Mouse (Mus musculus) liver, embryonic 14.5 days (tissue): ENCODE data around the gene Anxa4. TPM values are rescaled to one million over a fixed set of nuclear protein-coding genes. Genes with fewer than 3 reads are reported as not detected.

Source experiments
- ATAC-seq: fragments of 200-750 bp; cut with Nextera tagmentation; 2 replicates; pipeline ENCODE4 v1.8.0; 2017; ENCODE audit warnings: moderate number of reproducible peaks, mild to moderate bottlenecking, moderate library complexity; ENCODE audit not compliant: insufficient read depth
- DNase-seq, 3 experiments: peaks; one replicate each; pipeline ENCODE4 v3.0.0-alpha.2; 2012 to 2013; ENCODE audit warnings: low read depth in 3 of 3, low spot score in 3 of 3
- H3K27ac ChIP-seq: fragments of 300-500 bp; sonication (generic); 2 replicates; pipeline ENCODE4 v1.5.1; 2014; ENCODE audit warnings: moderate library complexity, mild to moderate bottlenecking, control low read depth, inconsistent platforms
- H3K27me3 ChIP-seq: fragments of 300-500 bp; sonication (generic); 2 replicates; pipeline ENCODE4 v1.6.1; 2014; ENCODE audit warnings: mild to moderate bottlenecking, low read length, moderate library complexity; ENCODE audit not compliant: control insufficient read depth, insufficient read depth
- H3K36me3 ChIP-seq: fragments of 300-500 bp; sonication (generic); replicated peaks from 2 replicates; pipeline ENCODE4 v1.6.1; 2014; ENCODE audit warnings: low read depth; ENCODE audit not compliant: control insufficient read depth, insufficient read depth
- H3K4me1 ChIP-seq, 2 experiments: fragments of 200-500 bp in 1 of 2; fragments of 300-500 bp in 1 of 2; sonication (generic) in 1 of 2; replicated peaks; 2 replicates each; pipeline ENCODE4 v1.6.1; 2012 to 2014; ENCODE audit warnings: antibody characterized with exemption in 1 of 2, inconsistent platforms in 1 of 2, low read length in 1 of 2; ENCODE audit not compliant: control insufficient read depth in 2 of 2, insufficient read depth in 2 of 2
- H3K4me2 ChIP-seq: fragments of 300-500 bp; sonication (generic); 2 replicates; pipeline ENCODE4 v1.6.1; 2014; ENCODE audit warnings: low read depth, mild to moderate bottlenecking, control low read depth, moderate library complexity
- H3K4me3 ChIP-seq, 2 experiments: fragments of 200-500 bp in 1 of 2; fragments of 300-500 bp in 1 of 2; sonication (generic) in 1 of 2; 2 replicates each; pipeline ENCODE4 v1.5.1; 2012 to 2014; ENCODE audit warnings: low read depth in 2 of 2, low read length in 2 of 2, mild to moderate bottlenecking in 2 of 2, control low read depth in 1 of 2, inconsistent platforms in 1 of 2, moderate library complexity in 1 of 2; ENCODE audit not compliant: insufficient read depth in 1 of 2
- H3K9ac ChIP-seq: fragments of 300-500 bp; sonication (generic); replicated peaks from 2 replicates; pipeline ENCODE4 v1.6.1; 2014; ENCODE audit warnings: mild to moderate bottlenecking, control low read depth, moderate library complexity
- H3K9me3 ChIP-seq: fragments of 300-500 bp; sonication (generic); 2 replicates; pipeline ENCODE4 v1.6.1; 2016; ENCODE audit warnings: low read length, mixed read lengths; ENCODE audit not compliant: control insufficient read depth
- CTCF ChIP-seq: IDR thresholded peaks from 2 replicates; pipeline ENCODE4 v1.5.1; 2016; ENCODE audit warnings: antibody characterized with exemption, low read depth, control low read depth
- EP300 ChIP-seq: IDR thresholded peaks from 2 replicates; pipeline ENCODE4 v1.6.1; 2016; ENCODE audit warnings: antibody characterized with exemption, low read depth
- WGBS: fragments of 180-500 bp; shearing (Covaris S2); extraction: QIAGEN DNeasy Blood & Tissue Kit; methylation state at CpG from one replicate; pipeline ENCODE4 v1.1.7; 2014; ENCODE audit not compliant: insufficient replicate concordance; 5-methylcytosine and 5-hydroxymethylcytosine counted together
- polyA plus RNA-seq, 2 experiments: library from polyadenylated mRNA; depleted of rRNA in 1 of 2; stranded (reverse) in 1 of 2; unstranded in 1 of 2; fragments of >200 nt; fragmentation: Nextera tagmentation in 1 of 2; extraction: Ambion mirVana in 1 of 2; gene quantifications; 2 replicates each; pipeline versions ENCODE4 v1.2.1 to v1.2.3; 2012 to 2014

Anxa4 gene
- polyA plus RNA-seq, 2 experiments = 16.4 to 29.4 TPM

DNA sequence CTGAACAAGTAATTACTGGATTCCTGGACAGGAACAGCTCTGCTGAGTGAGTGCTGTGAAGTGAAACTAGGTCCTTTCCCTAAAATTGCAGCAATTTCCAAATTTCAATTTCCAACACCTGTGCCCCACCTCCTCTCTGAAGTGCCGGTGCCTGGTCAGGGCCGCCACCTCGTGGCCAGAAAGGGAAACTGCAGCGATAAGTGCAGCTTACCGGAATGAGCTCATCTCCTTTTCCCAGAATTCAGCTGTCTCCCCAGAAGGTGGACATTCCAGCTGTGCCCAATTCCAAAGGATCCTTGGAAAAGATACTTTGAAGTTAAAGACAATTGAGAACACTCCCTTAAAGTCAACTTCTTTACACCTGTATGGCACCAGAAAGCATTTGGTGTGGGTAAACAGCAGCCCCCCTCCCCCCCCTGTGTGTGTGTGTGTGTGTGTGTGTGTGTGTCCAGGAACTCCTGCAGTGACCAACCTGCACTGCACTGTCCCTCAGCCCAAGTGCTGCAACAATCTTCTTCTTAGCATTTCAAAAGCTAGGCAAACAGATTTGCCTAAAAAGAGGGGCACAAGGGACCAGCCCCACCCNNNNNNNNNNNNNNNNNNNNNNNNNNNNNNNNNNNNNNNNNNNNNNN, 13.2 kb upstream of the Anxa4 start:
- WGBS = 0% methylated on average over 5 of the region's 5 CpGs
- Histone ChIP-seq H3K9me3 (no peaks in the 10 kb centered on the region), H3K9ac (no peak overlapping the region), H3K4me3 (no peak overlapping the region), H3K4me1 (no peaks in the 10 kb centered on the region), H3K36me3 (no peaks in the 10 kb centered on the region), H3K4me2 (no peak overlapping the region), H3K27me3 (no peaks in the 10 kb centered on the region), H3K27ac (no peak overlapping the region)
- TF ChIP-seq EP300 = no peak
- peak; percentile 98 for TF ChIP-seq CTCF
- DNase-seq (no peak), ATAC-seq (no peak)

DNA sequence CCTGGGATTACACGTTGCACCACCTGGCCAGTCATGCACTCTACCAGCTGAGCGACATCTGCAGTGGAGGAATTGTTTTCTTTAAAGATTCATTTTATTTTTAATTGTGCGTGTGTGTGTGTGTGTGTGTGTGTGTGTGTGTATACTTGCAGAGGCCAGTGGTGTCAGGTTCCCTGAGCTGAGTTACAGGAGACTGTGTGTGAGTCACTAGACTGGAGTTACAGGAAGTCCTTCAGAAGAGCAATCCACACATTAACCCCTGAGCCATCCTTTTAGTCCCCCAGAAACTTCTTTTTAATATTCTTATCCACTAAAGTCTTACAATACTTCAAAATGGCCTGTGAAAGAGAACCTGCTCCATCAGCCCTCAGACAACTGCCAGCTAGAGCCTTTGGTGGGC, 11.3 kb upstream of the Anxa4 start:
- Histone ChIP-seq H3K4me3 (no peak overlapping the region), H3K9me3 (no peaks in the 10 kb centered on the region), H3K27me3 (no peaks in the 10 kb centered on the region), H3K4me1 (no peaks in the 10 kb centered on the region), H3K36me3 (no peaks in the 10 kb centered on the region), H3K27ac (no peak overlapping the region), H3K9ac (no peak overlapping the region), H3K4me2 (no peak overlapping the region)
- no peak for DNase-seq
- 67% methylated on average over 3 of the region's 3 CpGs for WGBS
- ATAC-seq = no peak
- no peak for TF ChIP-seq EP300
- TF ChIP-seq CTCF = no peak

DNA sequence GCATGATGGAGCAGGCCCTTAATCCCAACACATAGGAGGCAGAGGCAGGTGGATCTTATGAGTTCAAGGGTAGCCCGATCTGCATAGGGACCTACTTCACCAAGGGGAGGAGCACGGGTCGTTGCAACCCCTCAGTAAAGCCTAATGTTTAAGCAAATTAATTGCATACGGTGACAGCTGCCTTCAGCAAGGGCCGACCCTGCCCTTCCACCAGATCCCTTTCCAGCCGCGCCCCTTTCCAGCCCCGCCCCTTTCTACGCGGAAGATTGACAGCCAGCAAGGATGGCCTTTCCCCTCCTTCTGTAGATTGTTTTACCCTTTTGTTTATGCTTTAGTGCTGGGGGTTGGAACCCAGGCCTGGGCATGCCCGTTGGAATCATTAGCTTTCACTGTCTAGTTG, 8.0 kb upstream of the Anxa4 start:
- no peak for TF ChIP-seq EP300
- no peak for TF ChIP-seq CTCF
- no peak overlapping the region for H3K27ac ChIP-seq
- H3K9ac ChIP-seq = no peak overlapping the region
- H3K4me2 ChIP-seq = no peak overlapping the region
- no peak overlapping the region for H3K4me3 ChIP-seq
- WGBS = 31% methylated on average over 11 of the region's 11 CpGs
- no peaks in the 10 kb centered on the region for H3K9me3 ChIP-seq
- no peaks in the 10 kb centered on the region for H3K27me3 ChIP-seq
- no peaks in the 10 kb centered on the region for H3K36me3 ChIP-seq
- no peaks in the 10 kb centered on the region for H3K4me1 ChIP-seq
- no peak for DNase-seq
- no peak for ATAC-seq

DNA sequence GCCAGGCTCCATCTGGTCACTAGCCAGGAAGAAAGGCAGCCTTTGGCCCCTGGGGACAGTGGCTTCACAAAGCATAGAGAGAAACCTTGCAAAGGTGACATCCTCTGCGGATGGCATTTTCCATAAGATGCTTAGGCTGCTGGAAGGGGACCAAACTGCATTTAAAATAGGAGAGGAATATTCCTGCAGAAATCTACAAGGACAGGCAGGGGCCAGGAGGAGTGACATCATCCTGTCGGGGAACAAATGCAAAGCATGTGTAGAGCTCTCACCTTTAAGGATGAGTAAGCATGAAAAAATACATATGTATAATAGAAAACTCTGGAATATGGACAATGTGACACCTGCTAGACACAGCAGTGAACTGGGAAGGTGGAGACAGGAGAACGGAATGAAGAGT, 7.1 kb upstream of the Anxa4 start:
- Histone ChIP-seq H3K4me1 (no peaks in the 10 kb centered on the region), H3K4me2 (no peak overlapping the region), H3K36me3 (no peaks in the 10 kb centered on the region), H3K27me3 (no peaks in the 10 kb centered on the region), H3K27ac (no peak overlapping the region), H3K9ac (no peak overlapping the region), H3K4me3 (no peak overlapping the region), H3K9me3 (no peaks in the 10 kb centered on the region)
- DNase-seq (no peak), ATAC-seq (no peak)
- 67% methylated on average over 3 of the region's 3 CpGs for WGBS
- TF ChIP-seq CTCF = no peak
- no peak for TF ChIP-seq EP300

DNA sequence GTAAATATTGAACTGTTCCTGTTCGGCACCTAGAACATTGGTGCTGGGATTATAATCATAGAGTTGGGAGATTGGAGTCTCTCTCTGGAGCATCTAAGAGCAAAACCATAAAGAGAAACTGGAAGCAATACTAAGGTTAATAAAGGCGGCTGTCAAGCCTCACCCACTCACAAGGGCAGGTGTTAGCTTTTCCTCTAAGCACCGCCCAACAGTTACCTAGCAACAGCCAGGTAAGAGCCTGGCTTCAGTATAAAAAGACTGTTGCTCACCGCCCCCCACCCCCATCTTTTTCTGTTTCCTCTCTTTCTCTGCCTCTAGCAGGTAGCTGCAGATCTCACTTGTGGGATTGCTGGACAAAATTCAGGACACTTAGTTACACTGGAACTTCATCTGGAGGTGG, 4.1 kb upstream of the Anxa4 start:
- no peak for TF ChIP-seq CTCF
- WGBS = 35% methylated on average over 4 of the region's 4 CpGs
- H3K4me1 ChIP-seq = no peaks in the 10 kb centered on the region; a peak in 2 of 4 replicates
- H3K9ac ChIP-seq = no peak overlapping the region
- no peak overlapping the region for H3K4me2 ChIP-seq
- ATAC-seq (no peak), DNase-seq (no peak)
- H3K9me3 ChIP-seq = no peaks in the 10 kb centered on the region
- H3K36me3 ChIP-seq = no peaks in the 10 kb centered on the region
- no peak overlapping the region for H3K27ac ChIP-seq
- peaks cover 6% of the 10 kb centered on the region for H3K27me3 ChIP-seq
- no peak overlapping the region for H3K4me3 ChIP-seq
